Mouse (Mus musculus) small intestine, adult 2 months (tissue): ENCODE measurements around the gene Cd300e. TPM values are rescaled to one million over a fixed set of nuclear protein-coding genes. Genes with fewer than 3 reads are reported as not detected.

Experiments
- H3K27ac ChIP-seq: fragments of 200-500 bp; 2 replicates; pipeline ENCODE4 v1.5.1; 2012; ENCODE audit warnings: low read depth, low read length, control low read depth, inconsistent platforms; ENCODE audit not compliant: insufficient read depth
- H3K27me3 ChIP-seq: fragments of 200-500 bp; 2 replicates; pipeline ENCODE4 v1.6.1; 2012; ENCODE audit warnings: mild to moderate bottlenecking, moderate library complexity, low read length, inconsistent platforms; ENCODE audit not compliant: control insufficient read depth, insufficient read depth
- H3K36me3 ChIP-seq: fragments of 200-500 bp; 2 replicates; pipeline ENCODE4 v1.6.1; 2012; ENCODE audit warnings: mild to moderate bottlenecking, low read length, control low read depth, inconsistent platforms; ENCODE audit not compliant: control insufficient read depth, insufficient read depth
- H3K4me1 ChIP-seq: fragments of 200-500 bp; 2 replicates; pipeline ENCODE4 v1.6.1; 2012; ENCODE audit warnings: low read length, inconsistent platforms, mixed read lengths; ENCODE audit not compliant: control insufficient read depth, insufficient read depth, insufficient read length
- H3K4me3 ChIP-seq: fragments of 200-500 bp; 2 replicates; pipeline ENCODE4 v1.5.1; 2012; ENCODE audit warnings: low read depth, mild to moderate bottlenecking, control low read depth, inconsistent platforms, low read length, moderate library complexity
- CTCF ChIP-seq: fragments of 200-500 bp; IDR thresholded peaks from 2 replicates; pipeline ENCODE4 v1.5.1; 2012; ENCODE audit warnings: low read depth, mild to moderate bottlenecking, control low read depth, inconsistent platforms, low read length, moderate library complexity, mixed read lengths; ENCODE audit not compliant: insufficient replicate concordance, insufficient read length; ENCODE audit errors: extremely low read depth
- POLR2A ChIP-seq: fragments of 200-500 bp; IDR thresholded peaks from 2 replicates; pipeline ENCODE4 v1.6.1; 2012; ENCODE audit warnings: low read depth, mild to moderate bottlenecking, control low read depth, inconsistent platforms, low read length, moderate library complexity
- WGBS: fragments of 180-500 bp; shearing (Covaris S2); methylation state at CpG from one replicate; pipeline ENCODE4 v1.1.7; 2018; 5-methylcytosine and 5-hydroxymethylcytosine counted together
- polyA plus RNA-seq: library from polyadenylated mRNA; depleted of rRNA; stranded (reverse); fragments of >200 nt; gene quantifications from 2 replicates; pipeline ENCODE4 v1.2.3, GENCODE M21; 2012

The Cd300e gene
- polyA plus RNA-seq, 1 experiment: 0.52 TPM

- 0 out of 2 replicates have a peak, but pooled peaks cover 5% of the 10 kb centered on the region for H3K27me3 ChIP-seq
- H3K36me3 ChIP-seq: no peaks in the 10 kb centered on the region
- peaks cover 7% of the 10 kb centered on the region for H3K4me1 ChIP-seq
- 16% methylated on average over 14 of the region's 14 CpGs for WGBS
- no peak for TF ChIP-seq POLR2A
- no peak for TF ChIP-seq CTCF
- H3K27ac ChIP-seq: peak overlapping the region; percentile 8; the same call in 1 of the 2 replicates
- H3K4me3 ChIP-seq: no peak overlapping the region
Measured at GRCm38 (mm10) chr11:115071631-115072294, 9.8 kb upstream of the Cd300e start.

GRCm38 (mm10) chr11:115071015-115071551, 9.1 kb upstream of the Cd300e start:
- Histone ChIP-seq H3K4me1 (peaks cover 7% of the 10 kb centered on the region), H3K27ac (no peak overlapping the region), H3K36me3 (no peaks in the 10 kb centered on the region), H3K4me3 (no peak overlapping the region), H3K27me3 (0 out of 2 replicates have a peak, but pooled peaks cover 5% of the 10 kb centered on the region)
- no peak for TF ChIP-seq CTCF
- 9% methylated on average over 9 of the region's 9 CpGs for WGBS

GRCm38 (mm10) chr11:115066768-115067167, 4.8 kb upstream of the Cd300e start:
- no peaks in the 10 kb centered on the region for H3K36me3 ChIP-seq
- no peak overlapping the region for H3K27ac ChIP-seq
- 52% methylated on average over 6 of the region's 6 CpGs for WGBS
- peaks cover 4% of the 10 kb centered on the region; the same call in 1 of the 2 replicates for H3K4me1 ChIP-seq
- H3K4me3 ChIP-seq: no peak overlapping the region
- H3K27me3 ChIP-seq: 0 out of 2 replicates have a peak, but pooled peaks cover 5% of the 10 kb centered on the region
- TF ChIP-seq POLR2A (no peak), CTCF (no peak)

- no peak for TF ChIP-seq POLR2A
- TF ChIP-seq CTCF: no peak
- Histone ChIP-seq H3K27ac (no peak overlapping the region), H3K27me3 (no peaks in the 10 kb centered on the region), H3K4me1 (no peaks in the 10 kb centered on the region), H3K4me3 (no peak overlapping the region), H3K36me3 (no peaks in the 10 kb centered on the region)
- WGBS: 62% methylated on average over 2 of the region's 2 CpGs
Measured at GRCm38 (mm10) chr11:115059797-115060196, 2.2 kb downstream of the Cd300e start.

GRCm38 (mm10) chr11:115058701-115059100, 3.3 kb downstream of the Cd300e start:
- Histone ChIP-seq H3K4me3 (no peak overlapping the region), H3K36me3 (no peaks in the 10 kb centered on the region), H3K27me3 (no peaks in the 10 kb centered on the region), H3K27ac (no peak overlapping the region), H3K4me1 (no peaks in the 10 kb centered on the region)
- no peak for TF ChIP-seq POLR2A
- no peak for TF ChIP-seq CTCF
- WGBS: 64% methylated on average over 4 of the region's 4 CpGs

GRCm38 (mm10) chr11:115054537-115054936, 7.4 kb downstream of the Cd300e start:
- no peaks in the 10 kb centered on the region for H3K27me3 ChIP-seq
- no peaks in the 10 kb centered on the region for H3K36me3 ChIP-seq
- no peaks in the 10 kb centered on the region for H3K4me1 ChIP-seq
- H3K27ac ChIP-seq: no peak overlapping the region
- no peak for TF ChIP-seq POLR2A
- TF ChIP-seq CTCF: no peak
- H3K4me3 ChIP-seq: no peak overlapping the region

- H3K36me3 ChIP-seq: no peaks in the 10 kb centered on the region
- no peak overlapping the region for H3K27ac ChIP-seq
- TF ChIP-seq POLR2A (no peak), CTCF (no peak)
- no peak overlapping the region for H3K4me3 ChIP-seq
- H3K4me1 ChIP-seq: no peaks in the 10 kb centered on the region
- WGBS: 95% methylated on average over 1 of the region's 1 CpGs
- H3K27me3 ChIP-seq: no peaks in the 10 kb centered on the region
Measured at GRCm38 (mm10) chr11:115052991-115053390, 9.0 kb downstream of the Cd300e start.
